Comparison of ENCODE assay signal across 8 mouse cellular contexts in genomic region chr4:114997051-114997450, GRCm38 (mm10). TPM values are rescaled to one million over a fixed set of nuclear protein-coding genes. Genes with fewer than 3 reads are reported as not detected.
A peak's percentile ranks its signal among the peaks of the same experiment; 100 is the strongest.
DNase-seq lines count a peak whose midpoint lies in the region; ATAC-seq lines count a peak whose summit lies in the region.
"Had no signal": no experiment of that assay in that cellular context is flagged by ENCODE, and none has a peak within 500 bp of the region (broad histone marks: within the 10 kb centered on the region; RNA-seq: fewer than 3 reads in every experiment).

No protein-coding gene starts in this region.

- ATAC-seq in kidney, embryonic 16.5 days (ENCODE audit: low FRiP score, low TSS enrichment), result no peak
- no peak for ATAC-seq in inflammation-experienced regulatory T-cells, adult 6 months

- H3K27ac ChIP-seq in kidney, embryonic 16.5 days (ENCODE audit: low read length), result no peak overlapping the region
- H3K27ac ChIP-seq: limb, embryonic 13.5 days had no signal

- no peak overlapping the region for H3K9ac ChIP-seq in kidney, embryonic 16.5 days (replicated peaks; ENCODE audit: low read length)
- H3K9ac ChIP-seq: limb, embryonic 13.5 days had no signal

- peak; percentile 20 to 46 for DNase-seq in kidney, adult 8-10 months
- peak; percentile 84 for DNase-seq in A20 (ENCODE audit: low read depth, low spot score)
- peak; percentile 84 for DNase-seq in CD4-positive, CD25-positive, alpha-beta regulatory T cell, adult 2 months (ENCODE audit: low read depth, low spot score)
- peak; percentile 31 to 38 for DNase-seq in cerebellum, postnatal 36 days
- peak; percentile 51 for DNase-seq in lung, postnatal 25 days (ENCODE audit: low spot score)

- H3K9me3 ChIP-seq in kidney, embryonic 16.5 days (ENCODE audit: low read length), result peaks cover 3% of the 10 kb centered on the region; the same call in 1 of the 2 replicates

- H3K4me1 ChIP-seq in kidney, embryonic 16.5 days (ENCODE audit: insufficient read depth, low read length), result peaks cover 15% of the 10 kb centered on the region

- 59% methylated on average over 3 of the region's 3 CpGs for WGBS in kidney, embryonic 16.5 days

- H3K4me3 ChIP-seq in kidney, embryonic 16.5 days (ENCODE audit: low read length), result no peak overlapping the region
- H3K4me3 ChIP-seq: limb, embryonic 13.5 days had no signal

- no peak overlapping the region for H3K4me2 ChIP-seq in kidney, embryonic 16.5 days (replicated peaks; ENCODE audit: low read depth, low read length)
- H3K4me2 ChIP-seq: limb, embryonic 13.5 days had no signal

- no peaks in the 10 kb centered on the region for H3K27me3 ChIP-seq in kidney, embryonic 16.5 days (ENCODE audit: insufficient read depth, low read length)

- no peaks in the 10 kb centered on the region for H3K36me3 ChIP-seq in kidney, embryonic 16.5 days (ENCODE audit: insufficient read depth, low read length)
- H3K36me3 ChIP-seq: limb, embryonic 13.5 days had no signal

RNA-seq across cellular contexts. Expression of gene Stil, which starts 2.9 kb away (rescaled TPM):
- polyA plus RNA-seq in kidney, embryonic 16.5 days (2015; fragmentation: Nextera tagmentation; extraction: Ambion mirVana), result 12.0 and 12.9 TPM in 2 replicates
- 10 to 100 TPM in 1 of 3 experiments, 1 to 10 TPM in 1, under 1 TPM in 1; 0.70 to 13.9 (median 1.4) TPM for polyA plus RNA-seq in inflammation-experienced regulatory T-cells, adult 6 months (2017; shearing (Covaris generic))

RNA-seq across cellular contexts. Expression of gene Cmpk1, which starts 10.0 kb away (rescaled TPM):
- polyA plus RNA-seq in kidney, embryonic 16.5 days (2015; fragmentation: Nextera tagmentation; extraction: Ambion mirVana), result 72.5 and 89.1 TPM in 2 replicates
- 100 to 1,000 TPM in 1 of 3 experiments, 10 to 100 TPM in 2; 47.5 to 119 (median 55.1) TPM for polyA plus RNA-seq in inflammation-experienced regulatory T-cells, adult 6 months (2017; shearing (Covaris generic))

RNA-seq across cellular contexts. Expression of gene Tal1, which starts 59.2 kb away (rescaled TPM):
- polyA plus RNA-seq in kidney, embryonic 16.5 days (2015; fragmentation: Nextera tagmentation; extraction: Ambion mirVana), result 1.2 and 1.3 TPM in 2 replicates
- not detected for polyA plus RNA-seq in inflammation-experienced regulatory T-cells, adult 6 months (2017; shearing (Covaris generic))

Comparison
In these comparisons a context has a peak if more than half of its experiments do, and no peak if none do; other contexts are left out.
1. DNase-seq: peak in every context shown above with its lines; median percentile 84 in A20; 84 in CD4-positive, CD25-positive, alpha-beta regulatory T cell, adult 2 months; 51 in lung, postnatal 25 days; 34 in cerebellum, postnatal 36 days; 33 in kidney, adult 8-10 months.